8 mouse cellular contexts compared by ENCODE assay signal in the genomic region with DNA sequence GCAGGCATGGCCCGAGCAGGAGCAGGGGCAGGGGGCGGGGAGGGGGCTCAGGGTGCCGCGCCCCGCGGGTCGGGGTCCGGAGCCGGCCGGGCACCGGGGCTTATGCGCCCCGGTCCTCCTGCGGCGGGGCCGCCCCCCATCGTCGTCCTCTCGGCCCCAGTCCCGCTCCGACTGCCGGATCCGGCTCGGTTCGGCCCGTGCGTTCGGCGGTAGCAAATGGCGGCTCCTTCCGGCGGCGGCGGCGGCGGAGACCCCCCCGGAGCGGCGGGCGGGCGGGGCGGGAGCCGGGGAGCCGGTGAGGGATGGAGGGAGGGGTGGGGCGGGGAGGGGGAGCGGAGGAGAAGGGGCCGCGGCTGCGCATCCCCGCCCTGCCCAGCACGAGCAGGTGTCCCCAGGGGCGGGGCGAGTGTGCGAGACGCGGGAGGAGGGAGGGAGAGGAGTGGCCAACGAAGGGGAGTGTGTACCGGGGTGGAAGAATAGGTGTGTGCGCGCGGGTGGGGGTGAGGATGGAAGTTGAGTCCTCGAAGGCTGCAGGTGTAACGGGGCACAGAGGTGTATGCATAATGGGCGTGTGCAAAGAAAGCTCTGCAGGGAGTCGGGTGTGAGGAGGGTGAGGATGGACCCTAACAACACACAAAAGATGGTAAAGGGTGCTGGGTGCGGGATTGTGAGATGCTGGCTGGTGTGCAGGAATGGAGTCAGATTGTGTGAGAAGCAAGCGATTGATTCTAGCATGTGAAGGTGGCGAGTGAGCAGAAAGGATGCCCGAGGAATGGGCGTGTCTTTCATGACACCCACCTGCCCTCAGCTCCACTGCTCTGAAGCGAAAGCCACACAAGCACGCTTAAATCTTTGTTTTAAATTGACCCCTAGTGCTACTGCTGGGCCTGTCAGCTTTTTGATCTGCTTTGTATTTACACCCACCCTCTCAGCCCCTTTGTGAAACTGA. TPM values are rescaled to one million over a fixed set of nuclear protein-coding genes. Genes with fewer than 3 reads are reported as not detected.
DNase-seq lines count a peak whose midpoint lies in the region; ATAC-seq and TF ChIP-seq lines count a peak whose summit lies in the region.

Gene March9, minus strand, starts transcription at position 217 of the 949 bp plus-strand sequence.

- peaks cover 15% of the 10 kb centered on the region for H3K4me1 ChIP-seq in bone marrow macrophage, adult 2 months (ENCODE audit: control insufficient read depth, insufficient read depth, low read length)
- H3K4me1 ChIP-seq in forebrain, embryonic 12.5 days = peaks cover 52% of the 10 kb centered on the region
- H3K4me1 ChIP-seq in intestine, embryonic 16.5 days (ENCODE audit: control insufficient read depth, insufficient read depth, low read length) = peaks cover 24% of the 10 kb centered on the region
- peaks cover 32% of the 10 kb centered on the region for H3K4me1 ChIP-seq in midbrain, embryonic 11.5 days (ENCODE audit: control insufficient read depth, insufficient read depth, low read length)
- peaks cover 15% of the 10 kb centered on the region; the same call in 1 of the 2 replicates for H3K4me1 ChIP-seq in spleen, adult 2 months (ENCODE audit: control insufficient read depth, insufficient read depth, insufficient read length)

- H3K9ac ChIP-seq in forebrain, embryonic 12.5 days = peak within 1 kb of the TSS; percentile 98
- peak within 1 kb of the TSS; percentile 84 for H3K9ac ChIP-seq in intestine, embryonic 16.5 days (ENCODE audit: low read depth, low read length)
- peak within 1 kb of the TSS; percentile 90 for H3K9ac ChIP-seq in midbrain, embryonic 11.5 days (ENCODE audit: low read length)

- no peak for TF ChIP-seq CTCF in gastrocnemius, adult 2 months (IDR thresholded peaks at IDR 0.05)
- no peak for TF ChIP-seq CTCF in bone marrow macrophage, adult 2 months (IDR thresholded peaks at IDR 0.05; ENCODE audit: low read depth, low read length)
- no peak for TF ChIP-seq CTCF in spleen, adult 2 months (IDR thresholded peaks at IDR 0.05; ENCODE audit: extremely low read depth, insufficient read depth, insufficient read length, insufficient replicate concordance)

- peak; percentile 60 for DNase-seq in gastrocnemius, adult 2 months
- no peak for DNase-seq in gastrocnemius, postnatal 36 days
- DNase-seq in left cerebral cortex, postnatal 36 days (ENCODE audit: low spot score in 2 of 2) = peak; percentile 70 to 84
- DNase-seq in midbrain, embryonic 11.5 days (ENCODE audit: low spot score, missing footprints) = peak; percentile 94
- DNase-seq in spleen, adult 2 months (ENCODE audit: low read depth in 1 of 2, low spot score in 2 of 2) = peak; percentile 36 to 79

- no peaks in the 10 kb centered on the region; the same call in 1 of the 2 replicates for H3K27me3 ChIP-seq in forebrain, embryonic 12.5 days
- no peaks in the 10 kb centered on the region for H3K27me3 ChIP-seq in intestine, embryonic 16.5 days (replicated peaks; ENCODE audit: control insufficient read depth, insufficient read depth, low read length)
- no peaks in the 10 kb centered on the region; the same call in 1 of the 2 replicates for H3K27me3 ChIP-seq in midbrain, embryonic 11.5 days (ENCODE audit: control insufficient read depth, insufficient read depth, low read length)
- peaks cover 7% of the 10 kb centered on the region for H3K27me3 ChIP-seq in spleen, adult 2 months (ENCODE audit: control insufficient read depth, insufficient read depth, low read length)

- under 1% methylated on average over 67 of the region's 72 CpGs for WGBS in forebrain, embryonic 12.5 days
- under 1% methylated on average over 55 of the region's 72 CpGs for WGBS in intestine, embryonic 16.5 days
- WGBS in midbrain, embryonic 11.5 days = under 1% methylated on average over 42 of the region's 72 CpGs
- 3% methylated on average over 63 of the region's 72 CpGs for WGBS in spleen, adult 2 months

- no peak for TF ChIP-seq POLR2A in bone marrow macrophage, adult 2 months (IDR thresholded peaks at IDR 0.05; ENCODE audit: borderline replicate concordance, low read depth, low read length)
- no peak for TF ChIP-seq POLR2A in spleen, adult 2 months (IDR thresholded peaks at IDR 0.05; ENCODE audit: low read depth, low read length)

- peak; percentile 54 for ATAC-seq in forebrain, embryonic 12.5 days (ENCODE audit: low FRiP score)
- ATAC-seq in intestine, embryonic 16.5 days = peak; percentile 45
- peak; percentile 28 for ATAC-seq in midbrain, embryonic 11.5 days (ENCODE audit: low FRiP score)

- H3K4me2 ChIP-seq in forebrain, embryonic 12.5 days = peak within 1 kb of the TSS; percentile 96
- peak within 1 kb of the TSS; percentile 95 for H3K4me2 ChIP-seq in intestine, embryonic 16.5 days (ENCODE audit: low read depth, low read length)
- peak within 1 kb of the TSS; percentile 93 for H3K4me2 ChIP-seq in midbrain, embryonic 11.5 days

- peak within 1 kb of the TSS; percentile 89 for H3K4me3 ChIP-seq in gastrocnemius, adult 2 months
- peak within 1 kb of the TSS; percentile 49 for H3K4me3 ChIP-seq in bone marrow macrophage, adult 2 months (ENCODE audit: insufficient read depth, low read length)
- peak within 1 kb of the TSS; percentile 99 for H3K4me3 ChIP-seq in forebrain, embryonic 12.5 days (replicated peaks)
- H3K4me3 ChIP-seq in intestine, embryonic 16.5 days (ENCODE audit: low read length) = peak within 1 kb of the TSS; percentile 87
- H3K4me3 ChIP-seq in midbrain, embryonic 11.5 days (ENCODE audit: low read depth, low read length) = peak within 1 kb of the TSS; percentile 78
- H3K4me3 ChIP-seq in spleen, adult 2 months (ENCODE audit: extremely low read depth, insufficient read depth, insufficient read length) = peak within 1 kb of the TSS; percentile 55

- intact Hi-C loops in gastrocnemius, adult 2 months (cut with DNase I) = no loop called here
- intact Hi-C loops in gastrocnemius, postnatal 36 days (cut with DNase I) = no loop called here
- intact Hi-C loops in left cerebral cortex, postnatal 36 days (cut with DNase I) = no loop called here

- no peaks in the 10 kb centered on the region for H3K9me3 ChIP-seq in forebrain, embryonic 12.5 days
- H3K9me3 ChIP-seq in intestine, embryonic 16.5 days (ENCODE audit: control insufficient read depth, low read length) = no peaks in the 10 kb centered on the region
- no peaks in the 10 kb centered on the region for H3K9me3 ChIP-seq in midbrain, embryonic 11.5 days (ENCODE audit: control insufficient read depth, low read length)

- peaks cover 32% of the 10 kb centered on the region for H3K36me3 ChIP-seq in forebrain, embryonic 12.5 days (replicated peaks)
- H3K36me3 ChIP-seq in intestine, embryonic 16.5 days (ENCODE audit: control insufficient read depth, insufficient read depth, low read length) = no peaks in the 10 kb centered on the region
- peaks cover 18% of the 10 kb centered on the region for H3K36me3 ChIP-seq in midbrain, embryonic 11.5 days (ENCODE audit: control insufficient read depth, insufficient read depth, low read length)
- H3K36me3 ChIP-seq in spleen, adult 2 months (ENCODE audit: control insufficient read depth, insufficient read depth, low read length) = no peaks in the 10 kb centered on the region

- peak within 1 kb of the TSS; percentile 48 for H3K27ac ChIP-seq in gastrocnemius, adult 2 months
- H3K27ac ChIP-seq in bone marrow macrophage, adult 2 months (ENCODE audit: insufficient read depth, low read depth, low read length) = no peak within 1 kb of the TSS
- peak within 1 kb of the TSS; percentile 97 for H3K27ac ChIP-seq in forebrain, embryonic 12.5 days
- H3K27ac ChIP-seq in intestine, embryonic 16.5 days (ENCODE audit: low read length) = no peak within 1 kb of the TSS; the same call in 1 of the 2 replicates
- H3K27ac ChIP-seq in midbrain, embryonic 11.5 days (ENCODE audit: low read depth, low read length) = peak within 1 kb of the TSS; percentile 79
- no peak within 1 kb of the TSS for H3K27ac ChIP-seq in spleen, adult 2 months (ENCODE audit: insufficient read depth, low read length)

RNA-seq across cellular contexts. Expression of gene March9, which starts in this region (rescaled TPM):
- 1 to 10 TPM in 1 of 2 experiments, under 1 TPM in 1; 0.45 to 1.2 TPM for total RNA-seq in gastrocnemius, adult 2 months (2021)
- total RNA-seq in gastrocnemius, postnatal 36 days (2021) = under 1 TPM; 0.64 to 0.66 TPM
- 1.2 and 1.7 TPM in 2 replicates for polyA plus RNA-seq in bone marrow macrophage, adult 2 months (2012; ENCODE audit: insufficient read depth, insufficient read length, missing spikeins)
- polyA plus RNA-seq in forebrain, embryonic 12.5 days (2016; fragmentation: Nextera tagmentation; extraction: Ambion mirVana) = 3.9 and 4.2 TPM in 2 replicates
- 0.40 and 0.50 TPM in 2 replicates for polyA plus RNA-seq in intestine, embryonic 16.5 days (2015; fragmentation: Nextera tagmentation; extraction: Ambion mirVana)
- 10 to 100 TPM; 21.5 to 24.9 TPM for total RNA-seq in left cerebral cortex, postnatal 36 days (2021)
- 3.2 and 3.7 TPM in 2 replicates for polyA plus RNA-seq in midbrain, embryonic 11.5 days (2014; fragmentation: Nextera tagmentation; extraction: Ambion mirVana)
- polyA plus RNA-seq in spleen, adult 2 months (2012; rRNA removed) = 3.1 and 4.1 TPM in 2 replicates

Comparison
In these comparisons a context has a peak if more than half of its experiments do, and no peak if none do; other contexts are left out.
1. RNA of gene March9 (total RNA-seq): 21.5 to 24.9 TPM in left cerebral cortex, postnatal 36 days; 0.45 to 1.2 TPM in gastrocnemius, adult 2 months and 0.64 to 0.66 TPM in gastrocnemius, postnatal 36 days; every median in the first group is over 10 times any median in the second.
2. DNase-seq: peak in gastrocnemius, adult 2 months (single experiment), left cerebral cortex, postnatal 36 days (2 of 2), midbrain, embryonic 11.5 days (single experiment) and spleen, adult 2 months (2 of 2); none in gastrocnemius, postnatal 36 days (0 of 2).
3. Peak in ATAC-seq, H3K4me3 ChIP-seq, H3K9ac ChIP-seq and H3K4me2 ChIP-seq in intestine, embryonic 16.5 days; RNA of the gene not detected or under 1 TPM.
4. H3K27ac ChIP-seq: peak in gastrocnemius, adult 2 months (single experiment), forebrain, embryonic 12.5 days (single experiment) and midbrain, embryonic 11.5 days (single experiment); none in bone marrow macrophage, adult 2 months (single experiment), intestine, embryonic 16.5 days (single experiment) and spleen, adult 2 months (single experiment).
5. H3K4me3 ChIP-seq: peak in every context shown above with its lines; median percentile 99 in forebrain, embryonic 12.5 days; 89 in gastrocnemius, adult 2 months; 87 in intestine, embryonic 16.5 days; 78 in midbrain, embryonic 11.5 days; 55 in spleen, adult 2 months; 49 in bone marrow macrophage, adult 2 months.
6. Peak in every context shown above with its lines, with median percentiles within 50 percentile points of each other: ATAC-seq, H3K4me2 ChIP-seq and H3K9ac ChIP-seq.